Mouse (Mus musculus) hindbrain, embryonic 14.5 days (tissue): ENCODE results near the gene Trpc4ap. TPM values are rescaled to one million over a fixed set of nuclear protein-coding genes. Genes with fewer than 3 reads are reported as not detected.
"Not testable (repeated sequence)": the region's sequence is repeated elsewhere in the genome, so short reads cannot be mapped to it uniquely, and the experiment has no call there.

Experiments
- ATAC-seq: fragments of 200-750 bp; cut with Nextera tagmentation; 2 replicates; pipeline ENCODE4 v1.8.0; 2017; ENCODE audit warnings: moderate number of reproducible peaks, mild to moderate bottlenecking, moderate TSS enrichment, moderate library complexity; ENCODE audit not compliant: low FRiP score
- DNase-seq: peaks from one replicate; pipeline ENCODE4 v3.0.0-alpha.2; 2015; ENCODE audit warnings: low spot score
- H3K27ac ChIP-seq: fragments of 300-500 bp; sonication (generic); 2 replicates; pipeline ENCODE4 v1.5.1; 2014; ENCODE audit warnings: mild to moderate bottlenecking, moderate library complexity
- H3K27me3 ChIP-seq: fragments of 300-500 bp; sonication (generic); 2 replicates; pipeline ENCODE4 v1.6.1; 2014; ENCODE audit warnings: mild to moderate bottlenecking, low read length, mixed read lengths; ENCODE audit not compliant: control insufficient read depth, insufficient read depth
- H3K36me3 ChIP-seq: fragments of 300-500 bp; sonication (generic); replicated peaks from 2 replicates; pipeline ENCODE4 v1.6.1; 2014; ENCODE audit not compliant: control insufficient read depth, insufficient read depth
- H3K4me1 ChIP-seq: fragments of 300-500 bp; sonication (generic); replicated peaks from 2 replicates; pipeline ENCODE4 v1.6.1; 2014; ENCODE audit warnings: antibody characterized with exemption, low read length, mixed read lengths; ENCODE audit not compliant: control insufficient read depth, insufficient read depth
- H3K4me2 ChIP-seq: fragments of 300-500 bp; sonication (generic); replicated peaks from 2 replicates; pipeline ENCODE4 v1.6.1; 2014; ENCODE audit warnings: mild to moderate bottlenecking, moderate library complexity
- H3K4me3 ChIP-seq: fragments of 300-500 bp; sonication (generic); replicated peaks from 2 replicates; pipeline ENCODE4 v1.5.1; 2014; ENCODE audit warnings: mild to moderate bottlenecking, low read length
- H3K9ac ChIP-seq: fragments of 300-500 bp; sonication (generic); 2 replicates; pipeline ENCODE4 v1.6.1; 2014
- H3K9me3 ChIP-seq: fragments of 300-500 bp; sonication (generic); 2 replicates; pipeline ENCODE4 v1.6.1; 2016; ENCODE audit warnings: low read length; ENCODE audit not compliant: control insufficient read depth
- WGBS: fragments of 180-500 bp; shearing (Covaris S2); extraction: QIAGEN DNeasy Blood & Tissue Kit; methylation state at CpG from one replicate; pipeline ENCODE4 v1.1.7; 2014; 5-methylcytosine and 5-hydroxymethylcytosine counted together
- polyA plus RNA-seq: library from polyadenylated mRNA; unstranded; fragments of >200 nt; fragmentation: Nextera tagmentation; extraction: Ambion mirVana; gene quantifications from 2 replicates; pipeline ENCODE4 v1.2.1, GENCODE M21; 2014

Gene Trpc4ap
- polyA plus RNA-seq, 1 experiment from 2014 or later: 163 TPM

DNA sequence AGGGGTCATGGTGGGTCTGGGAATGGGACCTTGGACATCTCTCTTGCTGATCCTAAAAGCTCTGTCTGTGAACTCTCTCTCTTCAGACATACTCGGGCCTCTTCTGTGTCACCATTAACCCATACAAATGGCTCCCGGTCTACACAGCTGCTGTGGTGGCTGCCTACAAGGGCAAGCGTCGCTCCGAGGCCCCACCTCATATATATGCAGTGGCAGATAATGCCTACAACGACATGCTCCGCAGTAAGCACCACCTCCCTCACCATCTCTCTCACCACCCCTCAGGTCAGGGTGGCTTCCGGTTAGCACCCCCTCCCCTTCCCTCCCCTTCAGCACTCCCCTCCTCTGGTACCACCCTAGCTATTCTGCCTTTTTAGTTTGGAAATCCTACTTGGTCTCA is 78.2 kb downstream of the Trpc4ap start:
- H3K4me2 ChIP-seq: peak overlapping the region; percentile 42; the same call in 1 of the 2 replicates
- WGBS: 70% methylated on average over 8 of the region's 8 CpGs

DNA sequence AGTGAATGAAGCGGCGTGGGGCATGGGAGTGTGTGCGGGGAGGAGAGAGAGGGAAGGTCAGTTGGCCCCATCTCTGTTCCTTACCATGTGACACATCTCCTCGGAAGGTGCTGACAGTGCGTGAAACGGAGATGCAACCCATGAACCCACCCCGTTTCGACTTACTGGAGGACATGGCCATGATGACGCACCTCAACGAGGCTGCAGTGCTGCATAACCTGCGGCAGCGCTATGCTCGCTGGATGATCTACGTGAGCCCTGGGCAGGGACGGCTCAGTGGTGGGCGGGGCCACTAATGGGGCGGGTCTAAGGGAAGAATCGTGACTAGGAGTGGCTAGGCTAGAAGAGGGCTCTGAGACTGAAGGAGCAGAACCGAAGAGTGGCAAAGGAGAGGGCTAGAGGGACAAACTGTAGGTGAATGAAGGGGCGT is 78.8 kb downstream of the Trpc4ap start:
- H3K4me2 ChIP-seq: peak overlapping the region; percentile 42
- DNase-seq (no peak), ATAC-seq (peak; percentile 69; the same call in 1 of the 2 replicates)
- peak overlapping the region; percentile 12; the same call in 1 of the 2 replicates for H3K4me3 ChIP-seq
- 4% methylated on average over 20 of the region's 20 CpGs for WGBS
- H3K27ac ChIP-seq: no peak overlapping the region
- no peak overlapping the region for H3K9ac ChIP-seq
- H3K4me1 ChIP-seq: no peaks in the 10 kb centered on the region
- H3K36me3 ChIP-seq: no peaks in the 10 kb centered on the region
- H3K27me3 ChIP-seq: no peaks in the 10 kb centered on the region; the same call in 1 of the 2 replicates
- H3K9me3 ChIP-seq: no peaks in the 10 kb centered on the region

More for the DNA sequence above, 78.2 kb downstream of the Trpc4ap start:
- H3K36me3 ChIP-seq: no peaks in the 10 kb centered on the region
- no peak overlapping the region for H3K9ac ChIP-seq
- H3K27ac ChIP-seq: no peak overlapping the region
- H3K4me1 ChIP-seq: no peaks in the 10 kb centered on the region
- H3K4me3 ChIP-seq: no peak overlapping the region
- no peaks in the 10 kb centered on the region; the same call in 1 of the 2 replicates for H3K27me3 ChIP-seq
- no peaks in the 10 kb centered on the region for H3K9me3 ChIP-seq
- ATAC-seq (no peak), DNase-seq (no peak)

DNA sequence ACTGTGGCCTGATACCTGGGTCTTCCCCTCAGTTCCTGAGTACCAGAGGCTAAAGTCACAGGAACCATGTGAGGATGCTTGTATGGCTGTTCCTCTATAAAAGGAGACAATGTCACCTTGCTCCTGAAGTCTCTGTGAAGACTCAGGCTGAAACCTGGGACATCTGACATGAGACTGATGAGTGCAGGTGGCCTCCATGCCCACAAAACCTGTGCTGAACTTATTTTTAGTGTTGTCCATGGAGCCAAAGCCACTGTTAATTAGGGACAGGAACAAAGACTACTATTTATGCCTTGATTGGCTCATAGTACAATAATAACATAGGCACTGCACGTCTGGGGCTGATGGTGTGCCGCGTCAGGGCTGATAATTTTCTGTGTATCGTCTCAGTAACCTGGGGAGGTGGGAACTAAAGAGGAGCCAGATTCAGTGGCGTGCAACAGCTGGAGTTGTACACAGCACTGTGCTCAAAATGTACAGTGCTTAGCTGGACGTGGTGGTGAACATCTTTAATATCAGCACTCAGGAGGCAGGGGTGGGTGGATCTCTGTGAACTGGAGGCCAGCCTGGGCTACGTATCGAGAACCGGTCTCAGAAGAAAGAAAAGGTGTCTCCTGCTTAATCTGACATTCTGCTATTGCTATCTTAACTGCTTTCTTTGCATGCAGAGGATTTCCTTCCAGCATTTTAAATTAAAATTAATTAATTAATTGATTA is 80.2 kb downstream of the Trpc4ap start:
- Histone ChIP-seq H3K9ac (no peak overlapping the region), H3K27ac (no peak overlapping the region), H3K4me1 (no peaks in the 10 kb centered on the region), H3K36me3 (no peaks in the 10 kb centered on the region), H3K9me3 (no peaks in the 10 kb centered on the region), H3K4me3 (no peak overlapping the region), H3K27me3 (no peaks in the 10 kb centered on the region; the same call in 1 of the 2 replicates), H3K4me2 (no peak overlapping the region)
- WGBS: 86% methylated on average over 9 of the region's 9 CpGs
- no peak for DNase-seq
- ATAC-seq: no peak

DNA sequence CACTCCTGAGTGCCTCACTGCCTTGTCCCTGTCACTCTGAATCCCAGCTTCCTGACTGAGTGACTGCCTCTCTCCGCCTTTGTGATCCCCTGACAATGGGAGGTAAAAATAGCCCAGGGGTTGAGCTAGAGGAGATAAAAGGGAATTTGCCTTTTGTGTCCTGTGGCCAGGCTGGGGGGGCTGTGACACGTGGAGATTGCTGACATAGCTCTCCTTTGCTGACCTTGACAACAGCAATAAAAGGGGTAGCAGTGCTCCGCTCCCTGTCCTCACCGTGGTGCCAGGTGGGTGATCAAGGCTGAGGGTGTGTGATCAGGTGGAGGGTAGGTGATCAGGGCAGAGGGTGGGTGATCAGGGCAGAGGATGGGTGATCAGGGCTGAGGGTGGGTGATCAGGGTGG is 81.2 kb downstream of the Trpc4ap start, which contains the start of gene Myh7b:
Gene Myh7b (plus strand): TSS at position 235 of the 400 bp plus-strand sequence.
- no peak within 1 kb of the TSS for H3K27ac ChIP-seq

DNA sequence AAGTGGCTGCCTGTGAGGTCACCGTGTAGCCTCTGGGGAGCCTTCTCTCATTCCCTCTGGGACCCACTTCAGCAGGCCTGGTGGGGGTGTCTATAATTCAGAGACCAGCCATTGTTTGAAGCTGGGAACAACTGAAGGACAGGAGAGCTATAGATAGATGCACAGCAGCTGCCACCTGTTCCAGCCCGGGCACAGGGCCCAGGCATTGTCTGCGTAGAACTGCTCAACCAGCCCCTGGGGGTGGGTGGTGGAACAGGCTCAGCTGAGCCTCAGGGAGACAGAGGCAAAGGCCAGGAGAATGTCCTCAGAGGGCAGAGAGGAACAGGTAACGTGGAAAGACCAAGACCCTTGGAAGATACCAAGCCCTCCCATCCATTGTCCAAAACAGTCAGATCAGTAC is 85.8 kb downstream of the Trpc4ap start:
- H3K27me3 ChIP-seq: no peaks in the 10 kb centered on the region
- no peak overlapping the region for H3K4me3 ChIP-seq
- no peak overlapping the region for H3K9ac ChIP-seq
- no peak overlapping the region for H3K4me2 ChIP-seq
- no peaks in the 10 kb centered on the region for H3K9me3 ChIP-seq
- H3K36me3 ChIP-seq: no peaks in the 10 kb centered on the region
- no peaks in the 10 kb centered on the region for H3K4me1 ChIP-seq
- H3K27ac ChIP-seq: no peak overlapping the region
- ATAC-seq (no peak), DNase-seq (no peak)
- 85% methylated on average over 4 of the region's 4 CpGs for WGBS

More for the DNA sequence above, 81.2 kb downstream of the Trpc4ap start, which contains the start of gene Myh7b:
- Histone ChIP-seq H3K9me3 (no peaks in the 10 kb centered on the region), H3K9ac (no peak within 1 kb of the TSS), H3K4me2 (no peak within 1 kb of the TSS), H3K4me3 (no peak within 1 kb of the TSS), H3K4me1 (no peaks in the 10 kb centered on the region), H3K36me3 (no peaks in the 10 kb centered on the region), H3K27me3 (no peaks in the 10 kb centered on the region; the same call in 1 of the 2 replicates)
- DNase-seq (no peak), ATAC-seq (no peak)
- WGBS: 39% methylated on average over 4 of the region's 4 CpGs

DNA sequence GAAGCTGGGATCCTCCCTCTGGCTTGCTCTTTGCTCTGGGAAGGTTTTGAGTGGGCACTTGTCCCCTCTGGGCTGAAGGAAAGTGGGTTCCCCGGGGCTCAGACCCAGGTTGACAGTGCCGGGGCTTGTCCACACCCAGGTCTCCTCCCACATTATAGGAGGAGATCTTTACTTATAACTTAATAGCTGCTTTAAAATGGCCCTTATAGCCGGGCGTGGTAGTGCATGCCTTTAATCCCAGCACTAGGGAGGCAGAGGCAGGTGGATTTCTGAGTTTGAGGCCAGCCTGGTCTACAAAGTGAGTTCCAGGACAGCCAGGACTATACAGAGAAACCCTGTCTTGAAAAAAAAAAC is 87.0 kb downstream of the Trpc4ap start:
- H3K4me1 ChIP-seq, H3K9ac ChIP-seq, H3K9me3 ChIP-seq, DNase-seq, H3K4me2 ChIP-seq, H3K27ac ChIP-seq, ATAC-seq, H3K36me3 ChIP-seq, H3K27me3 ChIP-seq, H3K4me3 ChIP-seq: not testable (repeated sequence)
- WGBS: 87% methylated on average over 4 of the region's 4 CpGs

DNA sequence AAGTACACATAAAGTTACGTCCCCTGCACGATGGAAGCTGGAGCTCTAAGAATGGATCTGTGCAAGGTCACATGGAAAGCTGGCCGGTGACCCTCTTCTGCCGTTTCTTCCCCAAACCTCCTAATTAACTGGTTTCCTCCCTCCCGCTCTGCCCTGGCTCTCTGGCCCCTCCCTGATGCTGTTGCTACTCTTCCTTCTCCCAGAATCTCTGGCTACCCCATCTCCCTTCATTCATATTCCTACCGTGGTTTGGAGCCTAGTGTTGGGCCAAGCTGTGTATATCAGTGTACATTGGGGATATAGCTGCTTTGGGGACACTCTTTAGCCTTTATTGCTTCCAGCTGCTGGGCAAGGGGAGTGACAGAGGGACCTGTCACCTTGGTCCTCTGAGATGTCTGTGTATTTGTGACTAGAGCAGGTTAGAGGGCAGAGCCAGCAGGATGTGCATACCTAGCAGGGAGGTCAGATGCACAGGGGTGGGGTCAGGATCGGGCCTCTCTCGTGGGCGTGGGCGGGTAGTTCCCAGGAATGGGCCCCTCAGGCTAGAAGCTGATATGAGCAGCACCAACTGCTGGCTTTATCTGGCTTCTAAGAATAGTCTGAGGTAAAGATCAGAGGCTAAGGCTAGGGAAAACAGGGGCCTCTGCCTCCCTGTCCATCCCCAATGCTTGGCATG is 87.5 kb downstream of the Trpc4ap start:
- H3K9me3 ChIP-seq: no peaks in the 10 kb centered on the region
- 71% methylated on average over 10 of the region's 10 CpGs for WGBS
- H3K4me3 ChIP-seq: no peak overlapping the region
- H3K36me3 ChIP-seq: no peaks in the 10 kb centered on the region
- DNase-seq: no peak
- H3K4me1 ChIP-seq: no peaks in the 10 kb centered on the region
- no peak overlapping the region for H3K27ac ChIP-seq
- no peaks in the 10 kb centered on the region for H3K27me3 ChIP-seq
- no peak for ATAC-seq
- H3K4me2 ChIP-seq: no peak overlapping the region
- no peak overlapping the region for H3K9ac ChIP-seq

DNA sequence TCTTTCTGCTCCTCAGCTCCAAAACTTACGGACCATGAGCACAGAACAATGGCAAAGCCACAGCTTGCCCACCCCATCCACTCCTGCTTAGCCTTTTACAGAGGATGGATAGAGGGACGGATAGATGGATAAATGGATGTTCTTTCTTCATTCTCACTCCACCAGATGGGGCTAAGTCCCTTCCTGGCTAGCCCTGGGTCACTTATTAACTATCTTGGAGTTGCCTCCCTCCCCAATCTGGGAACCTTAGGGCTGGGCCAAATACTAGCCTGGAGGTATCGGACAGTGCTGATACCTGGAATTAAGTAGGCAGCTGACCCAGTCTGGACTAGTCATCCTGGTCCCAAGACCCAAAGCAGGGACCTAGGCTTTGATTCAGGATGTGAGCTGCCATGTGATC is 88.5 kb downstream of the Trpc4ap start:
- ATAC-seq (no peak), DNase-seq (no peak)
- H3K9ac ChIP-seq: no peak overlapping the region
- no peaks in the 10 kb centered on the region for H3K9me3 ChIP-seq
- H3K4me3 ChIP-seq: no peak overlapping the region
- no peaks in the 10 kb centered on the region for H3K27me3 ChIP-seq
- 60% methylated on average over 3 of the region's 3 CpGs for WGBS
- H3K4me2 ChIP-seq: no peak overlapping the region
- H3K4me1 ChIP-seq: no peaks in the 10 kb centered on the region
- no peak overlapping the region for H3K27ac ChIP-seq
- H3K36me3 ChIP-seq: no peaks in the 10 kb centered on the region

DNA sequence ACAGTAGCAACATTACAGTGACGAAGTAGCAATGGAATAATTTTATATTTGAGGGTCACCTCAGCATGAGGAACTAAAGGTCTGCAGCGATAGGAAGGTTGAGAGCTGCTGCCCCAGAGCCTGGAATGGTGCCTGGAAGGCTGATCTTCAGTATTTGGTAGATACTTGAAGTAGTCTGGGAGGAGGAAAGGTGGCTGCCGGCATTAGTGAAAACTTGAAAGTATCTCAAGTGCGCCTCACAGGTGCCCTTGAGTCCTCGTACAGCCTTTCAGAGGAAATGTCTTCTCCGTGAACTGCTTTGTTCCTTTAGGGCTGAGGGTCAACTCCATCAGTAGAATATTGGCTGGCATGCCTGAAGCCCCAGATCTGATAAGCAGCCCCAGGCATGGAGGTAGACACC is 96.7 kb downstream of the Trpc4ap start:
- Histone ChIP-seq H3K4me3 (no peak overlapping the region), H3K36me3 (no peaks in the 10 kb centered on the region), H3K4me1 (peaks cover 10% of the 10 kb centered on the region; the same call in 1 of the 2 replicates), H3K9me3 (no peaks in the 10 kb centered on the region), H3K9ac (no peak overlapping the region), H3K27me3 (no peaks in the 10 kb centered on the region), H3K4me2 (no peak overlapping the region), H3K27ac (no peak overlapping the region)
- DNase-seq (no peak), ATAC-seq (no peak)
- 86% methylated on average over 6 of the region's 6 CpGs for WGBS
